Mouse (Mus musculus) left cerebral cortex, adult 6 months (tissue): ENCODE results near the gene Tcf15. TPM values are rescaled to one million over a fixed set of nuclear protein-coding genes. Genes with fewer than 3 reads are reported as not detected.

ENCODE experiments used
- long read RNA-seq, 2 experiments: library from polyadenylated mRNA; unstranded; transcript quantifications; one replicate each; pipeline ENCODE4 v2.0.0; 2019 to 2020
- polyA plus RNA-seq: library from polyadenylated mRNA; unstranded; fragments of <200 nt; fragmentation: Nextera tagmentation; gene quantifications from 2 replicates; pipeline ENCODE4 v1.2.3, GENCODE M21; 2021

Gene Tcf15
- polyA plus RNA-seq = 2.1 TPM in 1 of 2 replicates, not detected in the other
- long read RNA-seq, experiment 1 = 0 reads
- long read RNA-seq, experiment 2 = 0 reads

GRCm38 (mm10) chr2:152143279-152144157 lies at the start of gene Tcf15:
Tcf15 (plus strand) TSS chr2:152143561.

GRCm38 (mm10) chr2:152105318-152106224 lies 37.8 kb upstream of the Tcf15 start, which contains the start of gene Srxn1:
Srxn1 (plus strand) TSS chr2:152105516.

Other genes with a start within 250 kb of the Tcf15 start
- 0.06 TPM in 1 of 2 replicates, not detected in the other for gene Angpt4, start 232.4 kb upstream of the Tcf15 start, polyA plus RNA-seq
- gene Fam110a, start 163.3 kb upstream of the Tcf15 start, polyA plus RNA-seq = 8.9 and 10.1 TPM in 2 replicates
- 1.6 and 2.2 TPM in 2 replicates for gene Slc52a3, start 147.1 kb upstream of the Tcf15 start, polyA plus RNA-seq
- gene Scrt2, start 62.0 kb upstream of the Tcf15 start, polyA plus RNA-seq = 1.4 and 4.0 TPM in 2 replicates
- gene Srxn1, start 38.0 kb upstream of the Tcf15 start, polyA plus RNA-seq = 31.5 and 44.8 TPM in 2 replicates
- 169 and 236 TPM in 2 replicates for gene Csnk2a1, start 83.3 kb downstream of the Tcf15 start, polyA plus RNA-seq
- gene Tbc1d20, start 150.3 kb downstream of the Tcf15 start, polyA plus RNA-seq = 11.6 and 23.2 TPM in 2 replicates
- 94.8 and 96.8 TPM in 2 replicates for gene Rbck1, start 189.1 kb downstream of the Tcf15 start, polyA plus RNA-seq
- 0.64 and 0.85 TPM in 2 replicates for gene Trib3, start 200.5 kb downstream of the Tcf15 start, polyA plus RNA-seq
- gene Nrsn2, start 233.1 kb downstream of the Tcf15 start, polyA plus RNA-seq = 89.7 and 118 TPM in 2 replicates